Mouse (Mus musculus) Muller cell, postnatal 12 days (primary cell): Measurements from ENCODE around the gene Ccr9.

Experiments used
- DNase-seq: peaks from one replicate; pipeline ENCODE4 v3.0.0-alpha.2; 2015; ENCODE audit errors: inconsistent ontology term

Ccr9 gene

DNA sequence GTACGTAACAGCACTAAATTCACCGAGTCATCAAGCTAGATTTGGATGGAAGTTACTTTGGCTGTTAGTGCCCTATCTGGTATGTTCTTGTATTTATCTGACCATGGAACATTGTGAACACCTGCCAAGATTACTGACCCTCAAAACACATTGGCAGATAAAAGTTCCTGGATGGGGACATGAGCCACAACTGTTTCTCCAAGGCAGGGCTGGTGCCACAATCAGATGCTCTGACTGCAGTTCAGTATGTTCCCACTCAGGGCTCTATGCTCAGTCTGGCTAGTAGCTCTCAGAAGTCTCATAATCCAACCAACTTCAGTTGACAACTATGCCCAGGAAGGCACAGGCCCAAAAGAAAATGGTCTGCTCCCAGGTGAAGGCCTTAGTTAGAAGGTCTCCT is 124.2 kb downstream of the Ccr9 start:
- DNase-seq: no peak

GRCm38 (mm10) chr9:123802896-123803295 is 124.7 kb downstream of the Ccr9 start:
- DNase-seq: no peak

GRCm38 (mm10) chr9:123805241-123805640 is 127.0 kb downstream of the Ccr9 start:
- no peak for DNase-seq

DNA sequence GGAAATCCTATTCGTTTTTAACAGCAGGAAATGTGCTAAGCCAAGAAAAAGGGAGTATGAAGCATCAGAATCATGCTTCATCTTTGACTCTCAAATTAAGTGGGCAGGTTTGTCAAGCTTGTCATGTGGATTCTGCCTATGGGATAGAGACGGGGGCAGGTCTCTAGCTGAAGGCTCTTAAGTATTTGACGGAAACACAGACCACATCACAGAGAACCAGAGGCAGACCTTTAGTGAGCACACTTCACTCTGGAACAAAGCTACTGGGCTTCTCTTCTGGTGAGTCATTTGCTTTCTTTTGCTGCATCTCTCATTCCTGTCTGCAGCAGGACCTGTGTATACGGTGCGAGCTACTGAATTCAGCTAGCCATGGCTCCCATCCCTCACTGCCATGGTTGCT is 128.0 kb downstream of the Ccr9 start, which contains the start of gene Cxcr6:
Cxcr6 (plus strand) TSS at position 209 of the 400 bp plus-strand sequence.
- no peak for DNase-seq

DNA sequence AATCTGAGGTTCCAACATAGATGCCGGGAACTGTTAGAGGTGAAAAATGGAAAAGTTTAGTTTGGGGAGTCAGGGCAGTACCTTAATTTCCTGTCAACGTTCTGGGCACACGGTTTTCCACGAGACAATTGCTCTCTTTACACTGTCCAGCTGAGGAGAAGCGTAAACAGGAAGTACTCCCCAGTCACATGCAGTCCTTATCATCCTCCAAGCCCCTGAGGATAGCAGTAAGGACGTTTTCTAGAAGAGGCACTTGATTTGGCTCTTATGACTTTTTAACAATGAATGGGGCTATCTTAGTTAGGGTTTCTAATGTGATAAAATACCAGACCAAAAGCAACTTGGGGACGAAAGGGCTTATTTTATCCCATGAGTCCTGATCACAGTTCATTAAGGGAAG is 130.3 kb downstream of the Ccr9 start:
- no peak for DNase-seq

DNA sequence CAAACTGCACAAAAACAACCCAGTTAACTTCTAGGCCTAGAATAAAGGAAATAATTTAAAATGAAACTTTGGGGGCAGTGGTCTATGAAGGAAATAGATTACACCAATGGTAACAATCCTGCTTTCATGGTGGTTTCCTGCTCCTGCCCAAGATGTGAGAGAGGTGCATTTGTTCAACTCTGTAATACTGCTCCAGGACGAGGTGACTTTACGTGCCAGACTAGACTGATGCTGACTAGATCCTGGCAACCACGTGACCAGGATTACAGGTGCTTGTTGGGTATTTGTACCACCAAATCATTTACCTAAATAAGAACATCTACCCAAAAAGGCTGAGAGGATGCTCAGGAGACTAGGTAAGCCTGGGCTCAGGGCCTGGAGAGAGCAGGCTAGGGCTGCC is 133.6 kb downstream of the Ccr9 start:
- no peak for DNase-seq

DNA sequence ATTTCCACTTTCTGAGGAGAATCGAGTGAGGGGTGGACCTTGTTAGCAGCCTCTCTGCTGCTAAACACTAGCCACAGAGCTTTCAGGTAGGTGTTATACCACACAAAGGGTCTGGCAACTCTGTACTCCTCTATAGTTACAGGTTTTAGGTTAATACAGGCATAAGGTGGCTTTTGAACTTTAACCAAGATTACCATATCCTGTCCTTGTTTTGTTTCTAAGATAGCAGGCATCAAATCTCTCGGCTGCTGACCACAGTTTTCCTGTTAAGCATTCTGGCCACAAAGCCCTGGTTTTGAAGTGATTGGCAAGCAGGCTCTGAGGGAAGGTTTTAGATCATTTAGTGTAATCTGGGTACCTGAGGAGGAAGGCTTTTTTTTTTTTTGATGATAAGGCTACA is 136.1 kb downstream of the Ccr9 start:
- DNase-seq: no peak

GRCm38 (mm10) chr9:123814821-123815220 is 136.6 kb downstream of the Ccr9 start:
- DNase-seq: no peak

- DNase-seq: no peak
These were observed 137.2 kb downstream of the Ccr9 start for GRCm38 (mm10) chr9:123815444-123815843.

DNA sequence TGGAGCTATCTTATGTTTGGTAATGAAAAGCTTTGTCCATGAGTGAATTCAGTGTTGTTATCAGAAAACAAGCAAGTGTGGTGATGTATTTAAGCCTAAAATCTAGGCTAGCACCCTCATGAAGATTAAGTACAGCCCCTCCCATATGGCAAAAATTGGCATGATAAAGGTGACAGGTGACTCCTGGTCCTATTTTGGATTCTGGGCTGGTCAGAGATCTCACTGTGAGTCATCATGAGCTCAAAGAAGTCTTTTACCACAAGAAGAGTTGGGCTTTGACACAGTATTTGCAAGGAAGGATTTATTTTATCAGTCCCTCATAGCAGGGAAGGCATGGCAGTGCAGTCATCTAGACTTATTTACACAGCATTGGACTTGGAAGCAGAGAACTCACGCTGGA is 137.8 kb downstream of the Ccr9 start:
- no peak for DNase-seq

DNA sequence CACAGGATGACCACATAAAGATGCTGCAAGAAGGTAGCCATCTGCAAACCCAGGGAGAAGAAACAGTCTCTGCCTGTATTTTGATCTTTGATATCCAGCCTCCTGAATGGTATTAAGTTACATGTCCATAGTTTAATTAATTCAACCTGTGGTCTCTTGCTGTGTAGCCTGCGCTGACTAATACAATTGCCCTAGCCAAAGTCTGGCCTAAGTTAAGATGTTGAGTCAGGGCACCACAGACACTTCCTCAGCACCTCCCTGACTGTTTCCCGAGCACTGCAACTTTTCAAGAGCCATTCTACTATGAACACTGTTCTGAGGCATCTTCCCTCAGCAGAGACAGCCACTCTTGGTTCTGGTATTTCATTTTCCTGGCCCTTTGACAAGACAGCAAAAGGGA is 140.4 kb downstream of the Ccr9 start:
- no peak for DNase-seq

DNA sequence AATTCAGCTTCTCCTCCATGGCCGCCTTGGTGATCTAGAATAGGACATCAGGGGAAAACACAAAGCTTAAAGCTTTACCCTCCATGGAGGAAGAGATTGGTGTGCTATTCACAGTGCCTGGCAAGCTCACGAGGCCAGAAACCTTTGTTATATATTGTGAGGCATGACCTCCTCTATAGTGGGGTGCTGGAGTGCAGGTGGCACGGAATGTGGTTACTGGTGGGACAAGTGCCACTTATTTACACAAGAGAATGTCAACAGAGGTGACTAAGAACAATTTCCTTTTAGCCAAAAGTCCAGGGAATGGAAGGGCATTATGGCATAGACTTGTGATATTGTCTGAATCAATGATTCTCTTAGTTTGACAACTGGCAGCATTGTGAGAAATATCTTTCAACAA is 148.4 kb downstream of the Ccr9 start:
- no peak for DNase-seq

DNA sequence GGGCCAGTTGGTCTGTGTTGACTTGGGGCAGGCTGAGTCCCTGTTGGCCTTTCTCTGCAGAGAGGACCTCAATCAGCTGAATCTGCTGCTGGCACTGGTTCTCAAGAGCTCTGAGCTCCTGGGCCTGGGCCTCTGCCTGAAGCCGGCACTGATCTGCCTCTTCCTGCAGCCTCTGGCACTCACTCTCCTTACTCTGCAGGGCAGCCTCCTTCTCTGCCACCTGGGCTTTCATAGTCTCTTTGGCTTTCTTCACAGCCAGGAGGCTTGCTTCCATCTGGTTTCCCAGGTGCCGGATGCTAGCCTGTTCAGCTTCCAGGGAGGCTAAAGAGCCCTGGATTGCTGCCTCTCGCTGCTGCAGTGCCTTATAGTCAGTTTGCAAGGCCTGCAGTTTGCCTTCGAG is 150.7 kb downstream of the Ccr9 start:
- DNase-seq: no peak
